Mouse (Mus musculus): ENCODE results near the gene Smg1.

Gene Smg1

DNA sequence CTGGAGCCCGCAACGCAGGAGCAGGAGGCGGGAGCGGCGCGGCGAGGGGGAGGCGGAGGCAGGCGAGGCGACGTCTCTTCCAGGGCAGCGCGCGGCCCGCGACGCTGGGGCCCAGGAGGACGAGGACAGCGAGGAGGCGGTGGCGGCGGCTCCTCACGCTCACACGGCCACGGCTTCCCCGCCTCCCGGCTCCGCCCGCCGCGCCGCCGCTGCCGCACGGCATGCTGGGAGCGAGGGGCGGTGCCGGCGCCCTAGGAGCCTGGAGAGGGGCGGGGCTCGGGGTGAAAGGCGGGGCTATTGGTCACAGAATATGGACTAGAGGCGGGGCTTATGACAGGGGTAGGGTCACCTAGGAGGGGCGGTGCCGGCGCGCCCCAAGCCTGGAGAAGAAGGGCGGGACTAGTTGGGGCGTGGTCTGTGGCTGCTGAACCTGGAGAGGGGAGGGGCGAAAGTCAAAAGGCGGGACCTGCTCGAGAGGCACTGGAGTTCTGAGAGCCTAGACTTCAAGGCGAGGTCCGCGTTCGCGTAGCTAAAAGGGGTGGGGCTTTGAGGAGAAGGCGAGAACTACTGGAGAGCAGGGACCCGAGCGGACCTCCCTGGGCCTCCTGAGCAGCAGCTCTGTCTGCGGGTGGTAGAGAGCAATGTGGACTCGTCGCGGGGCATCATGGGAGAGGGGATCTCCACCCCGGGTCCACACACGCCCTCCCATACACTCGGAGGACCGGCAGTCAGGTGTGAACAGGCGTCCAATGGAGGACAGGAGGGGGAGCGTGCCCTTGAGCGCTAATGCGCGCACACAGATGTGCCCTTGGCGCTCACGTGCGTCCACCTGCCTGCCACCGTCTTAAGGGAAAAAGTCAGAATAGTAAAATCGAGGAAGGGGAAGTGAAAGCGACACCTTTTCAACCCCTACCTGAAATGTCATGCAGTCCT, at the start of gene Smg1:
Gene Smg1 (minus strand): TSS at position 218 of the 933 bp plus-strand sequence.
- DNase-seq (ENCODE audit: low spot score): peak; percentile 99

DNA sequence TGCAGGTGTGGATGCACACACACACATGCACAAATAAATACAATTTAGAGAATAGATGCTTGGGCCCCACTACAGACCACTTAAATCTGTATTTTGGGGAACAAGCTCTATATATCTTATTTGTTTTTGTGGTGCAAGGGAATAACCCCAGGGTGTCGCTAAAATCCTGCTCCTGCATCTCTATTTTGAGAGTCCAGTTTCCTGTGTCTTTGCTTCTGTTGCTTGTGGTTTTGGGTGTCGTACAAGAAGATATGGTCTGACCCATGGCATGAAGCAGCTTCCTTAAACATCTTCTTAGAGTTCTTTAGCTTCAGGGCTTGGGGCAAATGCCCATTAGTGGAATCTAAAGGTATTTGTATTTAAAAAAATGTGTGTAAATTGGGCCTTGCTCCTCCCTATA, 39.7 kb upstream of the Smg1 start:
- no peak for DNase-seq (ENCODE audit: low spot score)

DNA sequence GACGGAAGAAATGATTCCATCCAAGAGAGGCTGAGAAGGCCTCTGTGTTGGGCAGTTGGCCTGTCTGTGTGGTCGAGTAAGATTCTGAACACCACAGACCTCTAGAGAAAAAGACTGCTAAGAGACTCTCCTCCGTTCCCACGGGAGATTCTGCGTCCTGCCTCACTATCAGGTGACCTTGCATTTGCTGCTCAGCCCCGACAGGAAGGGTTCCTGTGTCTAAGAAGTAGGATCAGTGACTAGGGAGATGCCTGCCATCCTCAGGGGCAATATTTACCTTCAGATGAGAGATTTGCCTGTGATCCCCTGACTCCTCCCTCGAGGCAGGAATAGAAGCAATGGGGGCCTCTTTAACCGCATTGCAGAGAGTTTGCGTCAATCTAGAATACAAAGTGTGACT, 39.1 kb upstream of the Smg1 start:
- DNase-seq (ENCODE audit: low spot score): no peak

DNA sequence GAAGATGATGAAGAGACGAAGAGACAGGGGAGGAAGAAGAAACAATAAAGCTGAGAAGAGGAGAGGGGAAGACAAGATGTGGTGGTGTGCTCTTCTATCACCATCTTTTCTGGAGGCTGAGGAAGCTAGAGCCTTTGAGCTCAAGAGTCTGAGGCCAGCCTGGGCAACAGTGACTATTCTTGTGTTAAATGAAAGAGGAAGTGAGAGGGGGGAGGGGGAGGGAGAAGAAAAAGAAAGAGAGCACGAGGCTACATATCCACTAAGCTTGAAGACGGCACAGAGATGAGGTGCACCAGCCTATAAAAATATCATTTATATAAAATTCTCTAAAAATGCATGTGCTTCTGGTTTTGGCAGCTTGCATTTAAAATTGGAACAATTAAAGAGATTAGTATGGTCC, 36.1 kb upstream of the Smg1 start:
- DNase-seq (ENCODE audit: low spot score): no peak

DNA sequence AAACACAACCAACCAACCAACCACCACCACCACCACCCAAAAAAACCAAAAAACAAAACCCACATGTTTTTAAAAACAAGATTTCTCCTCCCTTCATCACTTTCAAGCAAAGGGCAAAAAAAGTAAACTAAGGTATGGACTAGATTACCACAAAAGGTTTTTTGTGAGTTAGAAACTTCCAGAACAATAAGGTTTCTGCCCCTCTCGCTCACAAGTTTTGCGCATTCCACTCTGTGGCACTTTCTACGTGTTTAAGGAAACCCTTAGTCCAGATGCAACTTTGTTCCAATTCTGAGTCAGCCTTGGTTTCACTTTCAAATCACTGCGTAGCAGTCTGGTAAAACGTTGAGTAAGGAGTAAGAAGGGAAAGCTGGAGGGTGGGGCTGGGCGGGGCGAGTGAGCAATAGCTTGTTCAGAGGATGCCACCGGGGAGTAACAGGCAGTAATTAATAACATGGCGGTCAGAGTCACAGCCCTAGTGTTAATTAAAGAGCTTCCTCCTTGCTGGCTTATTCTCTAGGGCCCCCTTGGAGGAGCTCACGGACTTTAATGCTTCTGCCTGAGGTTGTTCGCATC, 34.0 kb upstream of the Smg1 start:
- DNase-seq (ENCODE audit: low spot score): peak; percentile 39

DNA sequence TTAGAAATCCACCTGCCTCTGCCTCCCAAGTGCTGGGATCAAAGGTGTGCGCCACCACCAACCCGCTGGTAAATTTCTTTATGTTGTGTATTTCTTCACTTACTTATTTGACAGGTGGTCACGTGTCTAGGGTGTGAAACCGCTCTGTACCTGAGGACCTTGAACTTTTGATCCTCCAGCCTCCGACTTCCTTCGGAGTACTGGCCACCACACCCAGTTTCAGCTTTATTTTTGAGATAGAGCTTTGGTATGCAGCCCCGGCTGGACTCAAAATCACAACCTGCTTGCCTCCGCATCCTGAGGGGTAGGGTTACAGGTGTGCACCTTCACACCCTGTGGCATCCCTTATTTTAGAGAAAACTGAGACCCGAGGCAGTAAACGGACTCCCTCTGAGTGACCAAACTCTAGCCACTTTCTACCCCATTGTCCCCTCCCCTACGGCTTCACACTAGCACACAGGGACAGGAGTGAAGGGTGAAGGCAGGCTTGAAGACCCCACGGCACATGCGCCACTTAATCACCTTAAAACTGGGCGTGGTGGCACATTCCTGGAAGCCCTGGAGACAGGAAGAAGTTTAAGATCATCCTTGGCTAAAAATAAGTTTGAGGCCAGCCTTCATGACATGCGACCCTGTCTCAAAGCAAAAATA, 33.3 kb upstream of the Smg1 start:
- no peak for DNase-seq (ENCODE audit: low spot score)

DNA sequence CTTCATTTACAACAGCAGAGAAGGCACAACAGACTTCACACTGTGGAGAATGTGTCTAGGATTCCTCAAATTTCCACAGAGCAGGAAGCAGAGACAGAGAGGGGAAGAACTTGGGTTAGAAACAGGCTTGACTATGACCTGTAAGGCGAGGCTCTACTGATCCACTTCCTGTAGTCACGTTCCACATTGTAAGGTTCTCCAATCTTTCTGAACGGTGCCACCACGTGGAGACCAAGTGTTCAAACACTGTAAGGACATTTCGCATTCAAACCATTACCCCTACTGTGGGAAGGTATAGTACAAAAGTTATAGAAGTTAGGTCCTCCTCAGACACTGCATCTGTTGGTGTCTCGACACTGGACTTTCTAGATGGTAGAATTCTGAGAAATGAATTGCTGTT, 31.8 kb upstream of the Smg1 start:
- DNase-seq (ENCODE audit: low spot score): no peak

DNA sequence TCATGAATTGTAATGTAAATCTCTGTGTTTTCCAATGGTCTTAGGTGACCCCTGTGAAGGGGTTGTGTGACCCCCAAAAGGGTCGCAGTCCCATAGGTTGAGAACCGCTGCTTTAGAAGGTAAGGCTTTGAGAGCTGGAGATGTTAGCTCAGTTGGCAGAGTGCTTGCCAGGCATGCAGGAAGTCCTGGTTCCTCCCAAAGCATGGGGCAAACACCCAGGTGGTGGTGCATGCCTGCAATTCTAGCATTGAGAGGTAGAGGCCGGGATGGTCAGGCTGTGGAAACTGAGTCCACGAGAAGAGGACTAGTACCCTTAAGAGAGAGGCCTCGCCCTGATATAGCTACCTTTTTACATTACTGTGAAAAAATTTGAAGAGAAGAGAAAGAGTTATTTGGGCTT, 31.4 kb upstream of the Smg1 start:
- DNase-seq (ENCODE audit: low spot score): no peak

DNA sequence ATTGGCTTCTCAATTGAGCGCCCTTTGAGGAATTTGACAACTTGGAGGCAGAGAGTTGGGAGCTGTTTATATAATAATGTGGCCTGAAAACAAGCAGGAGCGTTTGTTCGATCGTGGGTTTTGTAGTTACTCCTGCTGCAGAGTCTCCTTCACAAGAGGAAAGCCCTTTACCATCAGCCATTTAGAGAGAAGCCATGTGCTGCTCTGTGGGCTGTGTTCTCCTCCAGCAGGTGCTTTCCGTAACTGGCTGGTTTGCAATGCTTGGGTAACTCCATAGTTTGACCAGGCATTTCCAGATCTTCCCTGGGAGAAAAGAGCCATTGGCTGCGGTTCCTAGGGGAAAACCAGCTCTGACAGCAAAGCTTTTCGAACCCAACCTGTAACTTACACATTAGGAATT, 30.7 kb upstream of the Smg1 start:
- no peak for DNase-seq (ENCODE audit: low spot score)

DNA sequence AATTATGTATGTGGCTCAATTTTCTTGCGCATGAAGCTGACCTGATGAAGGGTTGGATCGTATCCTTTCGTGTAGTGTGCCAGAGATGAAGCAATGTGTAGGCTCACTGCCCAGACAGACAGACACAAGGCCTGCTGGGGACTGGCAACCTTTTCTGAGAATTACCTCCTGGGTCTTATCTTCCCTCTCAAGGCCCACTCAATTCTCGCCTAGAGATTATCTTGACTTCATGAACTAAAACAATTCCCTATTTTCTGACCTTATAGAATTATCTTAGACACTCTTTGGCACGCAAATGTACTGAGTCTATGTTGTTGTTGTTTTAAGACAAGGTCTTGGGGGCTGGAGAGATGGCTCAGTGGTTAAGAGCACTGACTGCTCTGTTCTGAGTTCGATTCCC, 22.6 kb upstream of the Smg1 start:
- DNase-seq (ENCODE audit: low spot score): peak; percentile 41

DNA sequence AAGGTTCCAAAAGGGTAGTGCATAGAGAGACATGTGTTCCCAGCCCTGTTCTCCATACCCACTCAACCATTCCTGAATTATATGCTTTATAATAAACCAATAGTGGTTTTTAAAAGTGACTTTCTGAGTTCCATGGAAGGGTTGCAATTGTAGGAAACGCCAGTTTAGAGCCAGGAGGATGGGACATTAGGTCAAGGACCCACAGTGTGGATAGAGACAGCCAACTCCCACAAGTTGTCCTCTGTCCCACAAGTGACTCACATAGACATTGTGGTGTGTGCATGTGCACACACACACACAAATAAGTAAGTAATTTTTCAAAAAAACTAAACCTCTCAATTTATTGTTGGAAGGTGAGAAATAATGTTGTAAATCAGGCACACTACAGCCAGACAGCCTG, 20.1 kb upstream of the Smg1 start:
- DNase-seq (ENCODE audit: low spot score): no peak

DNA sequence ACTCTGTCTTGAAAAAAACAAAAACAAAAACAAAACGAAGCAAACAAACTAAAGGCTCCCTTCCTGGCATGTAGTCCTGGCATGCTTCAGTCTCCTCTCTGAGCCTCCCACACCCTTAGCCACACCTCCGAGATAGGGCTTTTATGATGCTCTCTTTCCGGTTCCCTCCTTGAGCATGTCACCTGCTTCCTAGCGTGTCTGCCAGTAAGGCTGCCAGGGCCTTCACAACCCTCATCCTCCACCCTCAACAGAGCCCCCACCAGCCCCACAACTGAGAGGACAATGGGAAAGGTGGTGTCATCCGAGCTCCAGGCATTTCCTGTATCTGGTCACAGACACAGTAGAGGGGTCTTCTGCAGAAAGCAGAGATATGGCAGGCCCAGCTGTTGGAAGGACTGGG, 18.9 kb upstream of the Smg1 start:
- DNase-seq (ENCODE audit: low spot score): no peak

DNA sequence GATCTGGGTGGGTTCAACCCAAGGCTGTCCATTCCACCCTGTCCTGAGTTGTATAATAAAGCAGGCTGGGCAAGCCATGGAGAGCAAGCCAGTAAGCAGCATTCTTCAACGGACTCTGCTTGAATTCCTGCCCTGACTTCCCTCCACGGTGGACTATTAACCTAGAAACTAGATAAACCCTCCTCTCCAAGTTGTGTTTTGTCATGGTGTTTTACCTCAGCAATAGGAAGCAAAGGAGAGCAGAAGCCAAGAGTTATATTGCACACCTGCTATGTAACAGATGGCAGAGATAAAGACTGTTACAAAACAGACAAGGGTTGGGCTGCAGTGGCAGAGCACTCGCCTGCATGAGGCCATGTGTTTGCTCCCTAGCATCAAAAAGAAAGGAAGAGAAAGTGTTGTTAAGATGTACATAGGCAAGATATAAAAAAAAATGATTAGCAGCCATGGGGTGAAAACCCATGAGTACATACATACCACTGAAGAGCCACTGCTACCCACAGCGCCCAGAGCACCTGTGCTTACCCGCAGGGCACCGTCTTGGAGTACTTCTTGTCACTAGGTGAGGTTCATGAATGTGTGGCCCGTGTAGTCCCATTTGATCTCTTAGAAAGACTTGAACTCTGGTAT, 16.3 kb upstream of the Smg1 start:
- DNase-seq (ENCODE audit: low spot score): no peak

DNA sequence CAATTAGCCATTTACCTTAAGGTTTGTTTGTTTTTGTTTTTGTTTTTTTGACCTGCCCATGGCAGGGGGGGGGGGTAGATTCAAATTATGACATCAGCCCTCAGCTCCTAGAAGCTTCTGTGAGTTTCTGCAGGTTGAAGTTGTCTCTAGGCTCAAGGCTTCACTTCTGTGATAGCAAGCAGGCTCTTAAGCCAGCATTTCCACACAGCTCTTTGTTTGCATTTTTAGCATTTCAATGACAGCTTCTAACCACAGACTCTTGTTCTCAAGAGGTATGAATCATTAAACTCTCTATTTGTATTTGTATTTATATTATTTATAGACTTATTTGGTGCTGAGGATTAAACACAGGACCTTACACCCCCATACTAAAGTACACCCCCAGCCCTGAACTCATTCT, 15.0 kb upstream of the Smg1 start:
- no peak for DNase-seq (ENCODE audit: low spot score)

DNA sequence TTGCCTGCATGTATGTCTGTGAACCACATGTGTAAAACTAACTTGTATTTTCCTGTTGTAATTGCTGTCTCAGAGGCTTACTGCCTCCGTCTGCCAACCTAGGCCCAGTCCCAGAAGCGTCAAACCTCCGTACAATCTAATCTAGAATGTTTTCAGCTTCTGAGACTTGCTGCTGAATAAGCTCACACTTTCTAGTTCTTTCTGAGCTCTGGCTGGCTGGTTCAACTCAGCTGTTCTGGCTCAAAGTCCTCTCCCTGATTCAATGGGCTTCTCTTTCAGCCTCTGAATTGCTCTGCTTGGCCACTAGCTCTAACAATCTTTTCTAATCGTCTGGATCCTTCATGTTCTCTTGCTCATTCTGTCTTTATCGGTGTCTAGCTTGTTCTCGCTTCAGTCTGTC, 13.3 kb upstream of the Smg1 start:
- no peak for DNase-seq (ENCODE audit: low spot score)

DNA sequence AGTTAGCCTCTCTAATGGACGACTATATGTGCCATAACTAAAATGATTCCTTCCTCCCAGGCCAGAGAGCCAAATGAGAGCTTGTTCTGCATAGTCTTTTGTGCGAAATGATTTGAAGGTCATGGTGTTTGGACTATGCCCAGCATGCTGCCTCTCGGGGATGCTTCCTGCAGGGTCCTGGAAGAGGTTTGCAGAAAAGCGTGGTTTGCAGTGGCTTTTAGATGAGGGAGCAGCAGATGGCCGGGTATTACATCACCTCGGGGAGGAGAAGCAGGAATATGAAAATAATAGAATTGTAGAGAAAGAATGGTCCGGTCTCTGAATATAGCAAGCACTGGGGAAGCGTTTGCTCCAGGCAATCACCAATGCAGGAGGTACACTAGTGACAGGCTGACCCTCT, 11.0 kb upstream of the Smg1 start:
- no peak for DNase-seq (ENCODE audit: low spot score)

DNA sequence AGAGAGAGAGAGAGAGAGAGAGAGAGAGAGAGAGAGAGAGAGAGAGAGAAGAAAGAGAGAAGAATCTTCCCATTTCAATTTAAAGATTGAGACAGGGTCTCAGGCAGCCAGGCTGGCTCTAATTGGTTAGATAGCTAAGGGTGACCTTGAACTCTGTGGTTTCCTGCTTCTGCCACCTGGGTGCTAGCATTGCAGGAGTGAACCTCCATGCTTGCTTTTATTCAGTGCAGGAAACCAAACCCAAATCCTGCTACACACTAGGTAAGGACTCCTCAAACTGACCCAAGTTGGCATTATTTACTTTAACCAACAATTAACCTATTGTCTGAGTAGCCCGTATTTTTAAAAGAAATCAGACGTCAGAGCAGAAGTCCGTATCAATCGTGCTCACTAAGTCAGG, 10.5 kb upstream of the Smg1 start:
- DNase-seq (ENCODE audit: low spot score): no peak

DNA sequence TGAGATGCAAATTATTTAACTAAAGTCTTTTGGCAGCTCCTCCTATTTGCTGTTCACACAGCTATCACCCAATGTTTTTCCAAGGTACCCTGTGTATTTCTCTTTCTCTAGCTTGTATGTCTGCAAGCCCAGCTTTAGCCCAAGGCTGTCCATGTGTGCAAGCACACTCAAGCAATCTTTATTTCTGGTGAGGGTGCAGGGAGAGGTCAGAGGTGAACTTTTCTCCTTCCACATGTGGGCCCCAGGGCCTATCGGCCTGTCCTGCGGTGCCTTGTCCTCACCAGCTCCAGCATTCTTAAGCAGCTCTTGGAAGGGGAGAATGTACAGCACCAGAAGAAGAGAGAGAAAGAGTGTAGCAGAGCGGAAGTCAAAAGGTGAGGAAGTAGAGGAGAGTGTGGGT, 9.5 kb upstream of the Smg1 start:
- no peak for DNase-seq (ENCODE audit: low spot score)

DNA sequence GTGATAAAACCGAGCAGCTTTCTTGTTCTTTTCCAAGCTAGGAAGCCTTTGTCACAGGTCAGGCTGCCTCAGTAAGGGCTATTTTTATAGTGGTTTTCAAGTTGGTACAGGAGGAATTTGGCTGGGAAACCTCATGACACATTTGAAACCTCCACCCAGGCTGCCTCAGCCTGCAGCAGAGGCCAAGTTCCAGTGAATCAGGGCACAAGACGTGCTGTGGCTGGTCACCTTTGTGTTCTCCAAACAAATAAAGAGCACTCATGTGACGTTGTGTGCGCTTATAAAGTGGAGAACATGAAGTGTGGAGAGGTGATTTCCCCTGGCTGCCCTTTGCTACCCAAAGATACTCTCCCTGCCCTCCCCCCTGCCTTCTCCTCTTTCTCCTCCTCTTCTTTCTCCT, 8.9 kb upstream of the Smg1 start:
- peak; percentile 70 for DNase-seq (ENCODE audit: low spot score)

DNA sequence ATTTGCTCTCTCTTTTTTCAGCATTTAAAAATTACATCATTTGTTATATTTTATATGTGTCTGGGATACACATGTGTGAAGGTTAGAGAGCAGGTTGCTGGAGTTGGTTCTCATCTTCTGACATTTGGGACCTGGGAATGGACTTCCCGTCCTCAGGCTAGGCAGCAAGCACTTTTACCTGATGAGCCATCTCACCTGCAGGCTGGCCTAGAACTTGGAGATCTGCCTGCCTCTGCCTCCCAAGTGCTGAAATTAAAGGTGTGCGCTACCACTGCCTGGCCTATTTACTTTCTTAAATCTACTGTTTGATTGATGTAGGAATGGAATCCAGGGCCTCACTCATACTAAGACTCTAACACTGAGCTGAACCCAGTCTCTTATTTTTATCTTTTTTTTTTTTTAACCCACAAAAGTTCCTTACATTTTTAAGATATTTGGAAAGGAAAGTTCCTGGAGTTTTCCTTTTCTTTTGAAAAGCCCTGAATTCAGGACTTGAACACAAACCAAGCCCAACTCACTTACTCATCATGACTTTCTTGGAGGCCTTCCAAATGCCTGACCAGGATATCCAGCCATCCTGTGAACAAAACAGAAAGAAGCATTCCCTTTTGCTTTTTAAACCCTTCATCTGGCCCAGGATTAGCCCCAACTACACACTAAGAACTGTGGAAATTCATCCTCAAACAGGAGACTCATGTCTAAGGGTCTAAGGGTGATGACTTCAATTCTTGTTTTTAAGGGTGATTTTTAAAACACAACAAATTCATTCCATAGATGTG, 8.1 kb upstream of the Smg1 start:
- peak; percentile 33 for DNase-seq (ENCODE audit: low spot score)

DNA sequence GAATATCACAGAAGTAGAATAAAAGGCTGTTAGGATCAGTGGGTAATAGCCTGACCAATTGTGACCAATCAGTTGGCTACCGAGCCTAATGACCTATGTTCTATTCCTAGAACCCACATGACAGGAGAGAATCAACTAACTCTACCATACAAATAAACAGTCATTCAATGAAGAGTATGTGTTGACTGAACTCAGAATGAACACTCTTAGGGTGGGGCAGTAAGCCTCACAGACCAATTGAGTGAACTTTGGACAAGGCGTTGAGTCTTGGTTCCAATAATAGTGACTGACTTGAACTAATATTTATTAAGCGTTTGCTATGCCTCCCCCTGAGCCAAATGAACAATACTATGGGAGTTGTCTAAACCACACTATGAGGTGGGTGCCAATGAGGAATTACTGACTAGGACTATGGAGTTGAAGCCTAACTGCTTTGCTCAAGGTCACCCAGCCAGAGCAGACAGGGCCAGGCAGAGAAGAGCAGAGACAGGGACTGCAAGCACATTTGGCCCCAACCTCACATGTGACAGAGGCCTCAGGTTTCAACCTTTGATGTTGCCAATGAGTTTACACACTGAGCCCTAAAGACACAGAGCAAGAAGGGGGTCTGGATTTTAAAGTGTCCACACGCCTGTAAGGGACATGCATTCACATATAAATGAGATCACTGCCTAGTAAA, 7.2 kb upstream of the Smg1 start:
- DNase-seq (ENCODE audit: low spot score): no peak
